Mouse (Mus musculus) forelimb bud, embryonic 11.5 days (tissue): Measurements from ENCODE around the gene Ndufa10.

Experiments
- DNase-seq: peaks from one replicate; pipeline ENCODE4 v3.0.0-alpha.2; 2012; ENCODE audit warnings: low read depth, low spot score

Ndufa10 gene

GRCm38 (mm10) chr1:92431420-92431819, 42.2 kb downstream of the Ndufa10 start:
- DNase-seq: no peak

DNA sequence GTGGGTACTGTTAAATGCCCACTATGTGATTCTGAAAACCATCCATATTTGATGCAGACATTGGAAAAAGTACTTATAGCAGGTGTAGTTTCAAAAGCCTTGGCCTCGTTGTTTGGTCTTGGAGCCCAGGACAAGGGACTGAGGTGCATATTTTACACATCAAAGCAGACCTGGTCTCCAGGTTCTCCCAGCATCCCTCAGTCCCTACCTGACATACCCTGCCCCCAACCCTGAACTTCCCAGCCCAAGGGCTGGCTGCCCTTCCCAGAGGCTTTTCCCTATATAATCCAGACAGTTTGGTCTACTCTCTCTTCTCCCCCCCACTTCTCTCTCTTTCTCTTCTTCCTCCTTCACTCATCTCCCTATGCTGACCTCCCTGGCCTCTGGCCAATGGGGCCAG, 42.7 kb downstream of the Ndufa10 start:
- DNase-seq: no peak

GRCm38 (mm10) chr1:92424714-92425113, 48.9 kb downstream of the Ndufa10 start:
- no peak for DNase-seq

- DNase-seq: no peak
Measured at GRCm38 (mm10) chr1:92405131-92405530, 68.5 kb downstream of the Ndufa10 start.

DNA sequence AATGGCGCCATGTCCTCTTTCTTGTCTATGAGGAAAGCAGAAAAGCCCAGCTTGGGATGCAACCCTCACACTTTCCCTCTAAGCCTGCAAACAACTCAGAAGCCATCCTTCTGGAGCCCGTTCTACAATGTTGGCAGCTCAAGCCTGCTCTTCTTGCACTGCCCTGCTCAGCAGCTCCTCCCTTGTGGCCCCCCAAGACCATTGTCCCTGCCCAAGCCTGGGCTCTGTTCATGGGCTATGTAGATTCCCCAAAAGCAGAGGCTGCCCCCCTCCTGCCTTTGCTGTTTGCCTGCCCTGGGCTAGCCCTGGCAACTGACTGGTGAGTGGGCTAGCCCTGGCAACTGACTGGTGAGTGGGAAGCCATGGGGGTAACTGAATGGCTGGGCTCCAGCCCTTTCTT, 73.1 kb downstream of the Ndufa10 start:
- no peak for DNase-seq

GRCm38 (mm10) chr1:92398601-92399000, 75.1 kb downstream of the Ndufa10 start:
- DNase-seq: no peak

DNA sequence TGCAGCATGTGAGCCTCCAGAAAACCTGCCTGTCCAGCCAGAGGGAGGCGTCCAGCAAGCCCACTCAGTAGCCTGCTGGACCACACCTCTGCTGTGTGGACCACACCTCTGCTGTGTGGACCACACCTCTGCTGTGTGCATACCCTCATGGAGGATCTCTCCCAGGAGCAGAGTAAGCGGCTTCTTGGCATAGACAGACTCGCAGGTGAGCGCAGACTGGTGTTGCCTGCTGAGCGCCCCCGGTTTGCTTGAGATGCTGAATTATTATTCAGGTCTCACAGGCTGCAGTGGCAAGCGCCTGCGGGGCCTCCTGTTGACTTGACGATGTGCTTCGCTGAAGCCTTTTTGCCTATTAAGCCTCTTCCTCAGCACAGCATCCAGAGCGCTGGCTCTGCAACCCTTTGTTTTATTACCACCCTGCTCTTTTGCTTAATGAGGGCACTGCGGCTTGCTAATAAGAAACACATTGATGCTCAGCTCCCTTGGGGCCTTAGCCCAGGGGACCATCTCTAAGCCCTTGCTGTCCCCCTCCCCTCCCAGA, 76.1 kb downstream of the Ndufa10 start:
- peak; percentile 71 for DNase-seq

DNA sequence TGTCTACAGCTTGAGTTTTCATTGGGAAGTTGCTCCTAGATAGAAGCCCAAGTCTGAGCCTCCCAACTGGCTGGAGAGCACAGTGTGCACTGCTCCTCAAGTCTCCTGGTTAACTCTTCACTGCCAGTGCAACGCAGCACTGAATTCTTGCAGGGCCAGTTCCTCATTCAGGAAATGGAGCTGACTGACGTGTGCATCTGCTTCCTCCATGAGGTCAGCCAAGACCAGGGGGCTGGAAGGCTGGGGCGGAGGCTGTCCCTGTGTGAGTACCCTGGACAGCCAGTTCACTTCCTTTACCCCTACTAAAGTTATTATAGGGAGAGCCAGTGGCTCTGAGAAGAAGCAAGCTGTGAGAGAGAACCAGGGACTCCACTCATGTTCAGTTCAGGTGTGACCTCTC, 79.4 kb downstream of the Ndufa10 start:
- no peak for DNase-seq

GRCm38 (mm10) chr1:92393166-92393565, 80.5 kb downstream of the Ndufa10 start:
- DNase-seq: no peak
